Mouse (Mus musculus): ENCODE results near the gene Zfand3.

- TF ChIP-seq POLR2A (IDR thresholded peaks at IDR 0.05; ENCODE audit: borderline replicate concordance, extremely low read depth, insufficient read depth, insufficient read length, poor library complexity, severe bottlenecking) (no peak), CTCF (IDR thresholded peaks at IDR 0.05; ENCODE audit: borderline replicate concordance, extremely low read depth, insufficient read depth, insufficient read length) (no peak)
These were observed 143.8 kb downstream of the Zfand3 start for GRCm38 (mm10) chr17:30148320-30148719.
